Mouse (Mus musculus): ENCODE results near the gene Cubn.

Cubn gene

GRCm38 (mm10) chr2:13491734-13492133 lies at the start of gene Cubn:
Cubn (minus strand) TSS chr2:13491813.
- DNase-seq, result no peak

GRCm38 (mm10) chr2:13539860-13540259 lies 48.2 kb upstream of the Cubn start:
- no peak for DNase-seq

DNA sequence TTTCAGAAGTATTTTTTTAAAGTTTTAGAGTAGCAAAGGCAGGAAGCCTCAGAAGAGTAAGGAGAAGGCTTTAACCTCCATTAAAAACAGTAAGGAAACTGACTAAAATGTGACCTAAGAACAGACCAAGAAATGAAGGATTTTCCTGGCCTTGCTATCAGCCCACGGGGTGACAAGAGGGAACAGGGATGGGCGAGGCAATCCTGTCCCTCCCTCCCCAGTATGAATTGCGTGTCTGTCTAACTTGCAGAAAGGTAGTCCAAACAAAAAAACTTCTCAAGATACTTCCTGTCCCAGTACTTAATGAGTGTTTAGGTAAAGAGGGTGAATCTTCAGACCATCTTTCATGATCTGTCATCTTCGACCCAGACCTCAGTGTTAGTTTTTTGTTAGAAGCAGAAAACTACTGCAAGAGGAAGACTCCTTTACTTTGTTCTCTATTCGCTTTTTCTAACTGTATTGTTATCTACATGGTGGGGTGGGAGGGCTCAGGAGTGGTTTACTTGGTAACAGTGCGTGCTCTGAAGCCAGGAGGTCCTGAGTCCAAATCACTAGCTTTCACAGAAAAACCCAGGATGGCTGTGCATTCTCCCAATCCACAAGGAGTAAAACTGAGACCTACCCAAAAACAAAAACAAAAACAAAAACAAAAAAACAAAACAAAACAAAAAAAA lies 47.2 kb upstream of the Cubn start:
- DNase-seq, result no peak

DNA sequence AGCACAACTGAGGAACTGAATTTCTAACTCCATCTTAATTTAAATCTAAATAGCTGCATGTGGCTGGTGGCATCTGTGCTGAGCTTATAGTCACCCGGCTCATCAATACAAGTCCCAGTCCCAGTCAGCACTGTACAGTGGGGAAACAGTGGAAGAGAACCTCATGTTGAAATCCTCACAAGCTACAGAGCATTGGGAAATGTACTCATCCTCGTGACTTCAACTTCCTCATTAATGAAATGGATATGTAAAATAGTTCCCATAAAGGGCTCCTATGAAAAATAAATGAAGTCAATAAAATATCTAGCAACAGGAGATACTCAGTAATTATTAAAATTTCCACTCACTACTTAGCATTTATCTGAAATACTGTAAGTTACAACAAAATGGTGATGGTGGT lies 46.6 kb upstream of the Cubn start:
- no peak for DNase-seq

DNA sequence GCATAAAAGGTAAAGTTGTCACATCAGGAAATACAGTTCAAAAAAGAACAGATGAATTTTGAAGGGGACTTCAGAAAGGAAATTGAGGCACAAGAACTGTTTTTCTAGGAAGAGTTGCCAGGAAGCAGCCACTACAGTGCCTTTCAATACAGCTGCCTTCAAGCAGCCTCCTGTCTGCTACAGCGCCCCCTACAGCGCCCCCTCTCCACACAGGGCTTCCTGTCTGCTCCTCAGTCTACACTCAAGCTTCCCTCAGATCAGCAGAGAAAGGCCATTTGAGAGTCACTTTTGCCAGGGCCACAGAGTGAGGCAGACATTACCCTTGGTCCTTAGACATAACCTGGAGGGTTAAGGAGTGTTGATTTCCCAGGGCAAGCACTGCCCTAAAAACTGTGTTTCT lies 46.1 kb upstream of the Cubn start:
- DNase-seq, result no peak

DNA sequence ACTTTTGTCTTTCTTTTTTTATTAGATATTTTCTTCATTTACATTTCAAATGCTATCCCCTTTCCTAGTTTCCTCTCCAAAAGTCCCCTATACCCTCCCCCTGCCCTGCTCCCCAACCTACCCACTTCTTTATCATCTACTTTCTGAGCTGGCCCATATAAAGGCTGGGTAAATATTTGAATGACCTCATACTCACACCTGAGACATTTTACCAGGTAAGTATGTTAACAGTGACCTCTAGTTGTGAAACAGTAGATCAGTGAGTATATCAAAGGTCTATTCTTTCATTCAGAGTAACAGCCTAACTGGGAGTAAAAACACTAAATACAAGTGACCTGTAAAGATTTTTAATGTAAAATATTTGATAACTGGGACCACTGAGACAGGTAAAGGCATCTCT lies 45.1 kb upstream of the Cubn start:
- DNase-seq, result no peak

DNA sequence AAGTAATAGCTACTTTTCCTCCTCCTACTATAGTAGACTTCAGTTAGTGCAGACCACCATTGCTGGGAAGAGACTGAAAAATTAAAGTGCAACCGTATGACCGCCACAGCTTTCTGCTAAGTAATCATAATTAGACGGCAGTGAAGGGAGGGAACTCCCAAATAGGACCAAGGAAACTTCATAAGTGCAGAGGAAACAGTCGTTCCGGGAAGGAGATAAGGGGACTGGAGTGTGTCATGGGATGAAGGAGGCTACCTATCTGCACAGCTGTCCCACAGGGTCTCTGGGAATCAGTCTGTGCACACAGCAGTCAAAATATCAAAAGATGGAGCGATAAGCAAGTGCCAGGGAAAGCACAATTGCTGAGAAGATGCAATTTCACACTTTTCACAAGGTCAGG lies 39.0 kb upstream of the Cubn start:
- no peak for DNase-seq

GRCm38 (mm10) chr2:13529253-13529933 lies 37.8 kb upstream of the Cubn start:
- no peak for DNase-seq

GRCm38 (mm10) chr2:13527531-13527930 lies 35.9 kb upstream of the Cubn start:
- DNase-seq, result no peak

DNA sequence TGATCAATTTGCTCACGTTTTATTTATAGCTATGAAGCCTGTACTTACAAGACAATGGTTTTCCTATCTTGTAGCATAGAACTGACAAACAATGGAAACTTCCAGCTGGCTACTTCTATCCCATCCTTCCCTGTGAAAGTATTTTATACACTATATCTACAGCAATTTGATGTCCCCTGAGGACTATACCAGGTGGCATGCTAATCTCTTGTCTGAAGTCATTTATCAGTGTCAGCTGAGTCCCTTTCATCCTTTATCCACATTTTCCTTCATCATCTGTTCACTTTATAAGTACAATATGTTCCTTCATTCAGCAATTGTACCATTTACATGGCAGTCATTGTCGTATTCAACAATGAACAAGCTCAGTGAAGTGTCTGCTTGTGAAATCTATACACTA lies 35.5 kb upstream of the Cubn start:
- no peak for DNase-seq

DNA sequence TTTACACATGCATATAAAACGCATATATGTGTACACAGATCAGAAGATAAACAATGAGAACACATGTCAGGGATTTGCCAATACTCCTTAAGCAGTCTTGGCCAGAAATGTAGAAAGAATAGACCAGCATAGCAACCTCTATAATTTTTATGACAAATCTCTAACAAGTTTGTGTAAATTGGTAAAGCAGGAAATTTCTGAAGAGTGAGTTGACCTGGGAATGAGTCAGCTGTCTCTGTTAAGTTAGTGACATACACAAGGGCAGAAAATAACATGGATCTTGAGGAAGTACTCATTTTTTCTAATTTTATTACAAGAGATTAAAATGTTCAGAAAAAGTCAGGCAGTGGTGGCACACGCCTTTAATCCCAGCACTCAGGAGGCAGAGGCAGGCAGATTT lies 34.6 kb upstream of the Cubn start:
- DNase-seq, result no peak

DNA sequence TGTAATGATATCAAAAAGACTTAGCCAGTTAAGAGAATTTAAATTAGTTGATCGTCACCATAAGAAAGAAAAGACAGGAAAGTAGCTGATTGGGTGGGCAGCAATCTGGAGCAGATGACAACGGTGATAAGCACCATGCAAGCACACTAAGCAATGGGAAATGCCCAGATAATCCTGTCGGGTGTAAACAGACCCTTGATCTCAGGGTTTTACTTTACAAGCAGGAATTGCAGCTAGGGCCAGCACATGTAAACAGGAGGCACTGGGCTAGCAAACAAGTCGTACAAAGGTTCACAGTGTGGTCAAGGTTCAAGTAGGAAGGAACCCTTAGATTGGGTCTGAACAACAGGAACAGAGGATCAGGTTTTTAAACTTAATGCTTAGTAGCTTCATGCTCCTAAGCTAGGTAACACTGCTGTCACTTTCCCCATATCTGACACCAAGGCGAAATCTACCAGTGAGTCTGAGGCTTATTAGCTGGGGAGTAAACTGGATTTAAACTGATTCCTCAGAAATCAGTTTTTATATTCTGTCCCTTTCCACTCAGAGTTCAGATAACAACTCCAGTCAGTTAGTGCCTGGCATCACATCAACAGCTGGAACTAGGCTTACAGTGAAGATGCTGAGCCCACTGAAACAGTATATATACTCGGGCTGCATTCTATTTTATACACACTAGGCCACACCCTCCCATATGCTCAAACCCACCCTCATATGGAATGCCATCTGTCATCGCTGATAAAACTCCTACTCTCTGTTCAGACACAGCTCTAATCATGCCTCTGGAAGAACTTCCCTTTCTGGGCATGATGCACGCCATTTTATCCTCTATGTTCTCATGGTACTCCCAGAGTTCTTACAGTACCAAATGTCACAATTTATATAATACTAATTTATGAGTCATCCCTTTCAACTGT lies 32.2 kb upstream of the Cubn start:
- DNase-seq, result no peak

DNA sequence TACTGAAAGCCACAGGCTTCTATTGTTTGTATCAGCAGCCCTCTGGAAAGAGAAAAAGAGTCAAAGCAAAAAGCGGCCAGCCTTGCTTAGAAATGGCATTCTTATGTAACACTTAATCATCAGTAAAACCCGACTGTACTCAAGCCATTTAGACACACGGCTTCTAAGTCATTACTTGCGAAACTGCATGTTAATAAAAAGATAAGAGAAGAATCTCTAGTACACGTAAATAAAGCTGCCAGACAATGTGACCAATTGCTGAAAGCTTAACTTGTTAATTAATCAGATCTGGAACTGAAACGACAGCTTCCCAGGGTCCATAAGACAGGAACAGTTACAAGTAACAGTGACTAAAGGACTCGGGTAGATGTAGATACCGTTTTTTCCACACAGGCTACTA lies 30.5 kb upstream of the Cubn start:
- no peak for DNase-seq

- DNase-seq, result no peak
Measured at GRCm38 (mm10) chr2:13514949-13515348, 23.3 kb upstream of the Cubn start.

GRCm38 (mm10) chr2:13502717-13503116 lies 11.1 kb upstream of the Cubn start:
- no peak for DNase-seq

- no peak for DNase-seq
Measured at GRCm38 (mm10) chr2:13501553-13501952, 9.9 kb upstream of the Cubn start.

DNA sequence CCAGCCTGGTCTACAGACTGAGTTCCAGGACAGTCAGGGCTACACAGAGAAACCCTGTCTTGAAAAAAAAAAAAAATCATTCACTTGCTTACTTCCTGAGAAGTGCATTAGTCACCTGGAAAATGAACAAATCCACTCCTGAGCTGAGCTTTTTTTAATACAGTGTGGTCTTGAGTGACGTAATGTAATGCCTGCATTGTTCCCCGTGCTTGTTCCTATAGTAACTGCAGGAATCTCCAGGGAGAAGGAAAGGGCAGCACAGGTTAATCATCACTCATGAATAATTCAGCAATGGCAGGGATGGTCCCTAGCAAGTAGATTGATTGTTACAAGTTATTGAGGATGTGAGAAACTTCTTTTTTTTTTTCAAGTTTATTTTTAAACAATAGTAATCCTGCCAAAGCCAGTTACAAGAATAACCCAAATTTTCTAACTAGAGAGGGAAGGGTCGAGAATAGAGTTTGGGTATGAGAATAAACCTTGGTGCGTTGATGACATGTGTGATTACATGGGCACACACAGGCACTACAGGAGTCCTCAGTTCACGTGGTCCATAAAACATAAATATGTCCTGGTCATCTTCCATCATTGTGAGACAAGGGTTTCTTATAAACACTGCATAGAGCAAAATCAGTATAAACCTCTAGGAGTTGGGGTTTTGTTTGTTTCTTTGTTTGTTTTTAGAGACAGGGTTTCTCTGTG lies 8.8 kb upstream of the Cubn start:
- DNase-seq, result no peak

DNA sequence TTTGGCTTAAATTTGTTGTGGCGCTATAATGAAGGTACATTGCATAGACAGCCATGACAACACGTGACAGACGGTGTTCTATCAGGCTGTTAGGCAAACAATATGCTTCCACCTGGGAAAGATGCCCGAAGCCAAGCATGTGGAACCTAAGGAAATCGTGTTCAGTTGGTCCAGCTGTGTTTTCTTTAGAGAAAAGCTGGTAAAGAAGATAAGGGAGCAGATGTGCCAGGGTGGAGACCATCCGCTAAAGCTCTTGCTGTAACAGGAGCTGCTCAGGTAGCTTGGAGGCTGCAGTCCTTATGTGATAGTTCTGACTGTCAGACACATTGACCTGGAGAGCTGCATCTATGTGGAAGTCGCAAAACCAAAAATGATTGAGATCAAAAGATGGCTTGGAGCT lies 7.6 kb upstream of the Cubn start:
- no peak for DNase-seq

GRCm38 (mm10) chr2:13496087-13496486 lies 4.5 kb upstream of the Cubn start:
- DNase-seq, result no peak

DNA sequence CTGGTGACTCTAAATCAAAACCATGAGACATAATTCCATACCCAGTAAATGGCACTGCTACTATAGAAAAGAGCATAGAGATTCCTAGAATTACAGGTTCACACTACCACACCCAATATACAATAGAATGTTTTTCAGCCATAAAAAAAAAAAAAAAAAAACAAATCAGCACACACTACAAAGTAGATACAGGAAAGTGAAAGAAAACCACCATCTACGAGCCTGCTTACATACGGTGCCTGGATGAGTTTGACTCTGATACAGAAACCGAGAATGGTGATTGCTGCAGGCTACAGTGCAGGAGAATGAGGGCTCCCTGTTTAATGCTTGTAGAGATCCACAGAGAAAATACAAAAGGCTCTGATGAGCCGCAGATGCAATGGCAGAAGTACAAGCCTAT lies 1.3 kb upstream of the Cubn start:
- DNase-seq, result no peak

- no peak for DNase-seq
Measured at GRCm38 (mm10) chr2:13490480-13490879, 1.1 kb downstream of the Cubn start.

DNA sequence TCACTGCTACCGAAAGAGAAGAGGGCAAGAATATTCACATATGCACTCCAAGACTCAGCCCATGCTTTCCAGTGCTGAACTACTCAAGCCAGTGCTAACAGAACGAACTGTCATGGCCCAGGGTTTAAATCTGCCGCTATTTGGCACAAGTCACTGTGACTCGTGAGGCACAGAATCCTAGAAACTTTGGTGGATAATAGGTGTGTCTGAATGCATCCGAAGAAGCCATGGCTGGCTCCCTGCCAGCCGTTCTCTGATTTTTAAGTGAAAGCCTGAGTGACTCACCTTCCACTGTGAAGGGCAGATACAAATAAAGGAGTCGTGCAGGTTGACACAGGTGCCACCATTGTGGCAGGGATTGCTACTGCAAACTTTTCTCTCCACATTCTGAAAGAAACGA lies 5.1 kb downstream of the Cubn start:
- DNase-seq, result no peak

GRCm38 (mm10) chr2:13484566-13484965 lies 7.0 kb downstream of the Cubn start:
- DNase-seq, result no peak
